Mouse (Mus musculus) limb, embryonic 13.5 days (tissue): Measurements from ENCODE around the gene Plxnb3. TPM values are rescaled to one million over a fixed set of nuclear protein-coding genes. Genes with fewer than 3 reads are reported as not detected.
A peak's percentile ranks its signal among the peaks of the same experiment; 100 is the strongest.

Source experiments
- ATAC-seq: fragments of 200-750 bp; cut with Nextera tagmentation; 2 replicates; pipeline ENCODE4 v1.8.0; 2017; ENCODE audit warnings: low read depth, moderate number of reproducible peaks, moderate TSS enrichment; ENCODE audit not compliant: low FRiP score
- H3K27ac ChIP-seq: fragments of 300-500 bp; sonication (generic); 2 replicates; pipeline ENCODE4 v1.5.1; 2015; ENCODE audit warnings: inconsistent platforms, mild to moderate bottlenecking, moderate library complexity
- H3K27me3 ChIP-seq: fragments of 300-500 bp; sonication (generic); 2 replicates; pipeline ENCODE4 v1.6.1; 2015; ENCODE audit warnings: mild to moderate bottlenecking, inconsistent platforms
- H3K36me3 ChIP-seq: fragments of 300-500 bp; sonication (generic); 2 replicates; pipeline ENCODE4 v1.6.1; 2015; ENCODE audit warnings: inconsistent platforms, mild to moderate bottlenecking, moderate library complexity
- H3K4me1 ChIP-seq: fragments of 300-500 bp; sonication (generic); 2 replicates; pipeline ENCODE4 v1.6.1; 2015; ENCODE audit warnings: inconsistent platforms
- H3K4me2 ChIP-seq: fragments of 300-500 bp; sonication (generic); replicated peaks from 2 replicates; pipeline ENCODE4 v1.6.1; 2015; ENCODE audit warnings: inconsistent platforms, mild to moderate bottlenecking, moderate library complexity
- H3K4me3 ChIP-seq: fragments of 300-500 bp; sonication (generic); 2 replicates; pipeline ENCODE4 v1.5.1; 2015; ENCODE audit warnings: moderate library complexity, mild to moderate bottlenecking, inconsistent platforms
- H3K9ac ChIP-seq: fragments of 300-500 bp; sonication (generic); 2 replicates; pipeline ENCODE4 v1.6.1; 2015; ENCODE audit warnings: mild to moderate bottlenecking, inconsistent platforms
- H3K9me3 ChIP-seq: fragments of 300-500 bp; sonication (generic); 2 replicates; pipeline ENCODE4 v1.6.1; 2016; ENCODE audit warnings: inconsistent platforms
- WGBS: fragments of 180-500 bp; shearing (Covaris S2); methylation state at CpG from one replicate; pipeline ENCODE4 v1.1.7; 2015; 5-methylcytosine and 5-hydroxymethylcytosine counted together
- polyA plus RNA-seq: library from polyadenylated mRNA; unstranded; fragments of >200 nt; fragmentation: Nextera tagmentation; extraction: Ambion mirVana; gene quantifications from 2 replicates; pipeline ENCODE4 v1.2.1, GENCODE M21; 2015

Gene Plxnb3
- polyA plus RNA-seq, 1 experiment from 2014 or later: 0.48 TPM

- Histone ChIP-seq H3K4me2 (peak overlapping the region; percentile 68), H3K27me3 (peaks cover 5% of the 10 kb centered on the region), H3K27ac (no peak overlapping the region), H3K4me1 (peaks cover 12% of the 10 kb centered on the region), H3K9me3 (no peaks in the 10 kb centered on the region), H3K9ac (peak overlapping the region; percentile 75), H3K4me3 (peak overlapping the region; percentile 60; the same call in 1 of the 2 replicates), H3K36me3 (peaks cover 21% of the 10 kb centered on the region)
- no peak for ATAC-seq
- WGBS: 81% methylated on average over 1 of the region's 1 CpGs
Observed at GRCm38 (mm10) chrX:73788501-73788900, 31.6 kb downstream of the Plxnb3 start.

GRCm38 (mm10) chrX:73793039-73793438, 36.1 kb downstream of the Plxnb3 start:
- H3K27me3 ChIP-seq: no peaks in the 10 kb centered on the region; the same call in 1 of the 2 replicates
- H3K27ac ChIP-seq: no peak overlapping the region
- no peak overlapping the region for H3K4me3 ChIP-seq
- H3K4me2 ChIP-seq: no peak overlapping the region
- 0 out of 2 replicates have a peak, but pooled peaks cover under 1% of the 10 kb centered on the region for H3K4me1 ChIP-seq
- H3K9me3 ChIP-seq: no peaks in the 10 kb centered on the region
- peaks cover 26% of the 10 kb centered on the region for H3K36me3 ChIP-seq
- H3K9ac ChIP-seq: no peak overlapping the region
- no peak for ATAC-seq

GRCm38 (mm10) chrX:73793505-73793904, 36.6 kb downstream of the Plxnb3 start:
- H3K4me2 ChIP-seq: no peak overlapping the region
- H3K27ac ChIP-seq: no peak overlapping the region
- ATAC-seq: no peak
- no peak overlapping the region for H3K9ac ChIP-seq
- WGBS: 14% methylated on average over 1 of the region's 1 CpGs
- peaks cover 26% of the 10 kb centered on the region for H3K36me3 ChIP-seq
- no peaks in the 10 kb centered on the region for H3K9me3 ChIP-seq
- H3K27me3 ChIP-seq: no peaks in the 10 kb centered on the region; the same call in 1 of the 2 replicates
- no peak overlapping the region for H3K4me3 ChIP-seq
- H3K4me1 ChIP-seq: no peaks in the 10 kb centered on the region

GRCm38 (mm10) chrX:73797511-73797910, 40.6 kb downstream of the Plxnb3 start:
- Histone ChIP-seq H3K4me2 (no peak overlapping the region), H3K27ac (no peak overlapping the region), H3K36me3 (peaks cover 5% of the 10 kb centered on the region), H3K9me3 (no peaks in the 10 kb centered on the region), H3K27me3 (peaks cover 6% of the 10 kb centered on the region; the same call in 1 of the 2 replicates), H3K9ac (no peak overlapping the region), H3K4me3 (no peak overlapping the region), H3K4me1 (no peaks in the 10 kb centered on the region)
- ATAC-seq: no peak
- WGBS: 83% methylated on average over 2 of the region's 2 CpGs

GRCm38 (mm10) chrX:73798502-73798901, 41.6 kb downstream of the Plxnb3 start:
- 0 out of 2 replicates have a peak, but pooled peaks have one; percentile 48 for ATAC-seq
- Histone ChIP-seq H3K27me3 (peaks cover 6% of the 10 kb centered on the region; the same call in 1 of the 2 replicates), H3K4me1 (no peaks in the 10 kb centered on the region), H3K4me3 (no peak overlapping the region), H3K4me2 (no peak overlapping the region), H3K27ac (no peak overlapping the region), H3K36me3 (peaks cover 5% of the 10 kb centered on the region), H3K9ac (no peak overlapping the region), H3K9me3 (no peaks in the 10 kb centered on the region)
- 47% methylated on average over 9 of the region's 9 CpGs for WGBS

- Histone ChIP-seq H3K36me3 (no peaks in the 10 kb centered on the region), H3K27me3 (no peaks in the 10 kb centered on the region; the same call in 1 of the 2 replicates), H3K9ac (no peak overlapping the region), H3K9me3 (no peaks in the 10 kb centered on the region), H3K4me2 (no peak overlapping the region), H3K4me3 (no peak overlapping the region), H3K4me1 (no peaks in the 10 kb centered on the region), H3K27ac (no peak overlapping the region)
- WGBS: 39% methylated on average over 1 of the region's 1 CpGs
- no peak for ATAC-seq
Observed at GRCm38 (mm10) chrX:73805814-73806213, 48.9 kb downstream of the Plxnb3 start.

GRCm38 (mm10) chrX:73815072-73815471, 58.2 kb downstream of the Plxnb3 start:
- 4% methylated on average over 14 of the region's 14 CpGs for WGBS
- peak; percentile 64; the same call in 1 of the 2 replicates for ATAC-seq
- no peak overlapping the region for H3K27ac ChIP-seq
- no peaks in the 10 kb centered on the region for H3K36me3 ChIP-seq
- H3K9ac ChIP-seq: peak overlapping the region; percentile 65
- peak overlapping the region; percentile 53 for H3K4me2 ChIP-seq
- H3K4me3 ChIP-seq: peak overlapping the region; percentile 38
- H3K9me3 ChIP-seq: no peaks in the 10 kb centered on the region
- H3K4me1 ChIP-seq: no peaks in the 10 kb centered on the region
- peaks cover 2% of the 10 kb centered on the region; the same call in 1 of the 2 replicates for H3K27me3 ChIP-seq

- no peak for ATAC-seq
- Histone ChIP-seq H3K4me3 (no peak overlapping the region), H3K9ac (no peak overlapping the region), H3K4me2 (no peak overlapping the region), H3K4me1 (no peaks in the 10 kb centered on the region), H3K27ac (no peak overlapping the region), H3K36me3 (no peaks in the 10 kb centered on the region), H3K27me3 (peaks cover 2% of the 10 kb centered on the region; the same call in 1 of the 2 replicates), H3K9me3 (no peaks in the 10 kb centered on the region)
- WGBS: 69% methylated on average over 3 of the region's 3 CpGs
Observed at GRCm38 (mm10) chrX:73816596-73817314, 59.9 kb downstream of the Plxnb3 start.

Other genes with a start within 250 kb of the Plxnb3 start
- gene Dusp9, start 117.7 kb upstream of the Plxnb3 start, polyA plus RNA-seq: 22.6 and 23.2 TPM in 2 replicates
- gene Pnck, start 97.0 kb upstream of the Plxnb3 start, polyA plus RNA-seq: 21.7 TPM in 2 replicates
- gene Slc6a8, start 83.9 kb upstream of the Plxnb3 start, polyA plus RNA-seq: 8.3 and 8.8 TPM in 2 replicates
- 211 and 215 TPM in 2 replicates for gene Bcap31, start 40.9 kb upstream of the Plxnb3 start, polyA plus RNA-seq
- gene Abcd1, start 40.5 kb upstream of the Plxnb3 start, polyA plus RNA-seq: 16.1 and 17.1 TPM in 2 replicates
- 23.8 and 25.7 TPM in 2 replicates for gene Srpk3, start 17.3 kb downstream of the Plxnb3 start, polyA plus RNA-seq
- gene Idh3g, start 29.8 kb downstream of the Plxnb3 start, polyA plus RNA-seq: 200 and 206 TPM in 2 replicates
- 182 TPM in 2 replicates for gene Ssr4, start 29.9 kb downstream of the Plxnb3 start, polyA plus RNA-seq
- 1.2 and 1.6 TPM in 2 replicates for gene Pdzd4, start 67.9 kb downstream of the Plxnb3 start, polyA plus RNA-seq
- 0.05 and 0.13 TPM in 2 replicates for gene Avpr2, start 135.0 kb downstream of the Plxnb3 start, polyA plus RNA-seq
- 2.0 and 2.6 TPM in 2 replicates for gene L1cam, start 139.0 kb downstream of the Plxnb3 start, polyA plus RNA-seq
- gene Arhgap4, start 164.8 kb downstream of the Plxnb3 start, polyA plus RNA-seq: 3.0 and 3.9 TPM in 2 replicates
- gene Naa10, start 164.9 kb downstream of the Plxnb3 start, polyA plus RNA-seq: 138 and 139 TPM in 2 replicates
- 29.7 and 32.3 TPM in 2 replicates for gene Renbp, start 173.8 kb downstream of the Plxnb3 start, polyA plus RNA-seq
- 62.0 and 64.6 TPM in 2 replicates for gene Hcfc1, start 209.3 kb downstream of the Plxnb3 start, polyA plus RNA-seq